In the genomic region with DNA sequence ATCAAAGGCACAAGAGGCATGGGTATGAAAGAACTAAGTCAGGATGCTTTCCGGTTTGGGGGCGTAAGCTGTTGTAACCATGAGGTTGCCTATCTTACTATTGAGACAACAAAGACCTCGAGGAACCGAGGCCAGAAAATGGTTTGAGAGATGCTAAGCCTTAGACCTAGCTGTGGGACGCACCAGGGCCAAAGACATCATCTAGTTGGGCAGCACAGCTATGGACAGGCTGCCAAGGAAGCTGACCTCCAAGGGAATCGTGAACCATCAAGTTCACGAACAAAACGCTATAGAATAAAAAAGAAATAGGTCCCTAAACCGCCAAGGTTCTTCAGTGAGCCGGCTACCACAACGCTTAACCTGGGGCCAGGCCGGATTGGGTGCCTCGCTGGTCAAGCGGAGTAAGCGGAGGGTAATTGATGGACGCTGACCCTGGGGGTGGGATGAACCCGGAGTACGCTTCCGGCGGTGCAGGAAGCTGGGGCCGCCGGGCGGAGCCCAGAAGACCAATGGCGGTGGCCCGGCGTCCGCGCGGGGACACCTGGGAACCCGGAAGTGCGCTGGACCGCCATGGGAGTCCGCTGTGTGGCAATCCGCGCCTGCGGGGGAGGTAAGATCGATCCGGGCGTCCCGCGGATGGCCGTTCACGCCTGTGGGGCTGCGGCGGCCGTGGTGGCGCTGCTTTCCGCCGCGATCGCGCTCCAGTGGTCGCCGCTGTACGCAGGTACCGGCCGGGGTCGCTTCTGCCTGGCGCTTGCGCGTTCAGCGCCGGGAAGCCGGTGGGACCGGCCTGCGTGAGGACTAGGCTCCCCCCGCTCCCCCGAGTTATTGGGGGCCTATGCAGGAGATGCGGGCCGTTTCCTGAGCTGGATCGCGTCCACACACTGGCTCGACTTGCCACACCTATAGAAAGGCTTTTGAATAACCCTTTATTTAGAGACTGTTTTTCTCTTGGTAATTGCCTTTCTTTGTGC, we compare ENCODE assay signal across 8 mouse cellular contexts. TPM values are rescaled to one million over a fixed set of nuclear protein-coding genes. Genes with fewer than 3 reads are reported as not detected.
A peak's percentile ranks its signal among the peaks of the same experiment; 100 is the strongest.
DNase-seq lines count a peak whose midpoint lies in the region; ATAC-seq and TF ChIP-seq lines count a peak whose summit lies in the region.

A gene (plus strand): TSS at position 490 of the 974 bp plus-strand sequence.

- no peaks in the 10 kb centered on the region for H3K27me3 ChIP-seq in forebrain, embryonic 14.5 days (replicated peaks; ENCODE audit: control insufficient read depth, insufficient read depth, low read length)
- no peaks in the 10 kb centered on the region for H3K27me3 ChIP-seq in lung, embryonic 14.5 days (ENCODE audit: insufficient read depth, low read length)
- no peaks in the 10 kb centered on the region for H3K27me3 ChIP-seq in thymus, adult 2 months (ENCODE audit: control insufficient read depth, insufficient read depth, low read length)

- no peak for TF ChIP-seq POLR2A in olfactory bulb, adult 2 months (IDR thresholded peaks at IDR 0.05; ENCODE audit: insufficient read depth, low read depth, low read length)
- 0 out of 2 replicates have a peak, but pooled peaks have one; percentile 39 for TF ChIP-seq POLR2A in thymus, adult 2 months (IDR thresholded peaks at IDR 0.05; ENCODE audit: control insufficient read depth, extremely low read depth, insufficient read depth, low read length, poor library complexity)

- peaks cover 6% of the 10 kb centered on the region; the same call in 1 of the 2 replicates for H3K36me3 ChIP-seq in forebrain, embryonic 14.5 days (ENCODE audit: control insufficient read depth, insufficient read depth, low read length)
- H3K36me3 ChIP-seq in lung, embryonic 14.5 days (ENCODE audit: insufficient read depth): peaks cover 6% of the 10 kb centered on the region; the same call in 1 of the 2 replicates
- H3K36me3 ChIP-seq in thymus, adult 2 months (ENCODE audit: control insufficient read depth, insufficient read depth, low read length): no peaks in the 10 kb centered on the region; the same call in 1 of the 2 replicates

- H3K9me3 ChIP-seq in forebrain, embryonic 14.5 days (replicated peaks; ENCODE audit: control insufficient read depth, low read length): no peaks in the 10 kb centered on the region
- no peaks in the 10 kb centered on the region for H3K9me3 ChIP-seq in lung, embryonic 14.5 days (ENCODE audit: low read depth, low read length)

- TF ChIP-seq CTCF in lung, embryonic 14.5 days (IDR thresholded peaks at IDR 0.05; ENCODE audit: low read depth): no peak
- no peak for TF ChIP-seq CTCF in olfactory bulb, adult 2 months (IDR thresholded peaks at IDR 0.05; ENCODE audit: insufficient read depth, low read depth, low read length)
- no peak for TF ChIP-seq CTCF in thymus, adult 2 months (IDR thresholded peaks at IDR 0.05; ENCODE audit: borderline replicate concordance, control insufficient read depth, extremely low read depth, insufficient read depth, low read length, poor library complexity)

- peak within 1 kb of the TSS; percentile 82 for H3K9ac ChIP-seq in forebrain, embryonic 14.5 days (ENCODE audit: low read length)
- peak within 1 kb of the TSS; percentile 82 for H3K9ac ChIP-seq in lung, embryonic 14.5 days

- WGBS in forebrain, embryonic 14.5 days: 3% methylated on average over 73 of the region's 73 CpGs
- WGBS in lung, embryonic 14.5 days: 3% methylated on average over 73 of the region's 73 CpGs
- 3% methylated on average over 73 of the region's 73 CpGs for WGBS in olfactory bulb, adult 2 months
- WGBS in thymus, adult 2 months: 4% methylated on average over 72 of the region's 73 CpGs

- ATAC-seq in cerebellum, adult (ENCODE audit: insufficient number of reproducible peaks, low FRiP score, low TSS enrichment): peak; percentile 99
- ATAC-seq in forebrain, embryonic 14.5 days: peak; percentile 98
- peak; percentile 97 for ATAC-seq in lung, embryonic 14.5 days (ENCODE audit: insufficient read depth)

- intact Hi-C loops in heart, postnatal 14 days (cut with DNase I): no loop called here

- H3K4me1 ChIP-seq in forebrain, embryonic 14.5 days (ENCODE audit: control insufficient read depth, insufficient read depth, low read length): peaks cover 11% of the 10 kb centered on the region
- peaks cover 10% of the 10 kb centered on the region; the same call in 1 of the 2 replicates for H3K4me1 ChIP-seq in lung, embryonic 14.5 days (ENCODE audit: insufficient read depth)
- peaks cover 9% of the 10 kb centered on the region for H3K4me1 ChIP-seq in olfactory bulb, adult 2 months (ENCODE audit: control insufficient read depth, insufficient read depth, low read length)
- H3K4me1 ChIP-seq in thymus, adult 2 months (replicated peaks; ENCODE audit: control insufficient read depth, insufficient read depth, low read length): peaks cover 26% of the 10 kb centered on the region

- peak; percentile 80 for DNase-seq in ES-CJ7 (ENCODE audit: low read depth, low spot score)
- DNase-seq in forebrain, embryonic 14.5 days (ENCODE audit: low spot score): peak; percentile 95
- DNase-seq in heart, postnatal 14 days: peak; percentile 93 to 94
- DNase-seq in layer of hippocampus, adult 18-20 months (ENCODE audit: low spot score in 2 of 2): peak; percentile 85 to 93
- DNase-seq in lung, embryonic 14.5 days: peak; percentile 97
- DNase-seq in thymus, adult 2 months: peak; percentile 89

- peak within 1 kb of the TSS; percentile 73 for H3K4me3 ChIP-seq in forebrain, embryonic 14.5 days (ENCODE audit: low read depth, low read length)
- H3K4me3 ChIP-seq in lung, embryonic 14.5 days (ENCODE audit: low read depth, low read length): peak within 1 kb of the TSS; percentile 92
- peak within 1 kb of the TSS; percentile 91 for H3K4me3 ChIP-seq in olfactory bulb, adult 2 months (ENCODE audit: insufficient read depth, low read depth, low read length)
- H3K4me3 ChIP-seq in thymus, adult 2 months (ENCODE audit: control insufficient read depth, insufficient read depth, low read length): peak within 1 kb of the TSS; percentile 71

- H3K27ac ChIP-seq in forebrain, embryonic 14.5 days (ENCODE audit: low read depth, low read length): peak within 1 kb of the TSS; percentile 79
- peak within 1 kb of the TSS; percentile 63; the same call in 1 of the 2 replicates for H3K27ac ChIP-seq in lung, embryonic 14.5 days (ENCODE audit: low read depth)
- H3K27ac ChIP-seq in olfactory bulb, adult 2 months (ENCODE audit: insufficient read depth, low read depth, low read length): peak within 1 kb of the TSS; percentile 63
- no peak within 1 kb of the TSS for H3K27ac ChIP-seq in thymus, adult 2 months (ENCODE audit: control insufficient read depth, insufficient read depth, low read length)

- H3K4me2 ChIP-seq in forebrain, embryonic 14.5 days (ENCODE audit: low read length): peak within 1 kb of the TSS; percentile 75
- peak within 1 kb of the TSS; percentile 80 for H3K4me2 ChIP-seq in lung, embryonic 14.5 days

RNA-seq across cellular contexts. Expression of the gene that starts here (rescaled TPM):
- polyA plus RNA-seq in forebrain, embryonic 14.5 days (2014; fragmentation: Nextera tagmentation; extraction: Ambion mirVana): 158 and 170 TPM in 2 replicates
- total RNA-seq in heart, postnatal 14 days (2021): 10 to 100 TPM; 33.2 to 33.3 TPM
- 10 to 100 TPM; 56.0 to 59.7 TPM for total RNA-seq in layer of hippocampus, adult 18-20 months (2021)
- 119 and 131 TPM in 2 replicates for polyA plus RNA-seq in lung, embryonic 14.5 days (2014; fragmentation: Nextera tagmentation; extraction: Ambion mirVana)
- polyA plus RNA-seq in olfactory bulb, adult 2 months (2012; ENCODE audit: insufficient read depth, insufficient read length, low replicate concordance, missing spikeins): not detected in 2 replicates
- 162 and 168 TPM in 2 replicates for polyA plus RNA-seq in thymus, adult 2 months (2012; rRNA removed)
